Mouse (Mus musculus): ENCODE data around the gene Gm28043. TPM values are rescaled to one million over a fixed set of nuclear protein-coding genes. Genes with fewer than 3 reads are reported as not detected.

The Gm28043 gene
- polyA plus RNA-seq, 1 experiment = 3.0 TPM

DNA sequence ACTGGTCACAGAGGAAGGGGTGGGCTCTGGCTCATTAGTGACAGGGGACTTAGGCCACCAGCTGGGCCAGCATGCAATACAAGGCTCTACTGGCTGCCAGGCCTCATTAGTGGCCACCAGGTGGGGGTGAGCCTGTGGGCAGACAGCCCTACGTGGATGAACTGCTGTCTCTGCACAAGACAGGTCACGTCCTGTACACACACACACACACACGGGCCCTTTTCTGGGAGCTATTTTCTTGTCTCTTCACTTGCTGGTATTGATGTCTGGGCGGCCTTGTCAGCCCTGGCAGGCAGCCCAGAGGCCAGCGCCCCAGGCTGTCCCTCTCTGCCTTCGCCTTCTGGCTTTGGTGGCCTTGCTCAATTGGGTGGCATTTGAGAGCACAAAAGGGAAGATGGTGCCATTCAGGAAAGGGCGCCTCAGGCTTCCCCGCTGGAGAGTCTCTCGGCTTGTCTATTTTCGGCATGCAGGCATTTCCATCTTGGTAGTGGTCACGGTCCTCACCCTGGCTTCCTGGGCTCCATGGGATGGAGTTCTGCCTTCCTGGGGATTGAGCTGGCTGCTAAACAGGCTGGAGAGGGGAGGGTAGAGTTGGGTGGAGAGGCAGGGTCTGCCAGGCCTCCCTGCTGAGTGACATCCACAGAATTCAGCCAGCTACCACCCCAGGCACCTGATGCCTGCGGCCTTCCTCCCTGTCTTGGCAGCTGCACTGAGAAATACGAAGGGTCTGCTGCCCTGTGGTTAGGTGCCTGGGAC is 116.0 kb downstream of the Gm28043 start:
- no peak for TF ChIP-seq CTCF (IDR thresholded peaks at IDR 0.05; ENCODE audit: extremely low read depth, insufficient read depth, low read length)
- no peaks in the 10 kb centered on the region for H3K4me1 ChIP-seq (ENCODE audit: control insufficient read depth, insufficient read depth, low read length)
- no peak overlapping the region for H3K4me3 ChIP-seq (ENCODE audit: insufficient read depth, low read length)
- no peak overlapping the region for H3K27ac ChIP-seq (ENCODE audit: insufficient read depth, low read length)

GRCm38 (mm10) chr17:29731266-29731952 is 116.7 kb downstream of the Gm28043 start:
- no peak for TF ChIP-seq POLR2A (IDR thresholded peaks at IDR 0.05; ENCODE audit: extremely low read depth, insufficient read depth, low read length)
- no peak overlapping the region for H3K4me3 ChIP-seq (ENCODE audit: insufficient read depth, low read length)
- H3K27ac ChIP-seq (ENCODE audit: insufficient read depth, low read length) = no peak overlapping the region
- no peaks in the 10 kb centered on the region for H3K4me1 ChIP-seq (ENCODE audit: control insufficient read depth, insufficient read depth, low read length)

DNA sequence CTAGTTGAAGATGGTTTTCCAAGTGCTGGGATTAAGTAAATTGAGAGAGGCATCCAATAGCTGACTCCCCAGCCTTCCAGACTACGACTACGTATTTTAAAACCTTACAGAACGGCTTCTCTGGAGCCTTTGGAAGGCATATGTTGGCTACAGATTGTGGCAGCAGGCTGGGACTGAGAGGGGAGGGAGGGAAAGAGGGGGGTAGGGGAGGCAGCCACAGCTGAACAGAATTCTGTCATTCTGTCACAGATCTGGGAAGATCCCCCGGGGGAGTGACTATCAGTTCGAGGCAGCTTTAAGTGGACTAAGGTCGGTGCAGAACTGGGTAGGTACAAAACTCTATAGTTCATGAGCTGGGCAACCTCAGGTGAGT is 117.3 kb downstream of the Gm28043 start:
- H3K27ac ChIP-seq (ENCODE audit: insufficient read depth, low read length) = no peak overlapping the region
- TF ChIP-seq CTCF (IDR thresholded peaks at IDR 0.05; ENCODE audit: extremely low read depth, insufficient read depth, low read length) (no peak), POLR2A (IDR thresholded peaks at IDR 0.05; ENCODE audit: extremely low read depth, insufficient read depth, low read length) (no peak)
- no peak overlapping the region for H3K4me3 ChIP-seq (ENCODE audit: insufficient read depth, low read length)
- no peaks in the 10 kb centered on the region for H3K4me1 ChIP-seq (ENCODE audit: control insufficient read depth, insufficient read depth, low read length)

- H3K27ac ChIP-seq (ENCODE audit: insufficient read depth, low read length) = no peak overlapping the region
- no peaks in the 10 kb centered on the region for H3K4me1 ChIP-seq (ENCODE audit: control insufficient read depth, insufficient read depth, low read length)
- no peak overlapping the region for H3K4me3 ChIP-seq (ENCODE audit: insufficient read depth, low read length)
- TF ChIP-seq CTCF (IDR thresholded peaks at IDR 0.05; ENCODE audit: extremely low read depth, insufficient read depth, low read length) (no peak), POLR2A (IDR thresholded peaks at IDR 0.05; ENCODE audit: extremely low read depth, insufficient read depth, low read length) (no peak)
Measured at GRCm38 (mm10) chr17:29732522-29732921, 117.8 kb downstream of the Gm28043 start.

GRCm38 (mm10) chr17:29736448-29737014 is 121.9 kb downstream of the Gm28043 start:
- TF ChIP-seq POLR2A (IDR thresholded peaks at IDR 0.05; ENCODE audit: extremely low read depth, insufficient read depth, low read length) (no peak), CTCF (IDR thresholded peaks at IDR 0.05; ENCODE audit: extremely low read depth, insufficient read depth, low read length) (no peak)
- H3K4me3 ChIP-seq (ENCODE audit: insufficient read depth, low read length) = no peak overlapping the region
- H3K27ac ChIP-seq (ENCODE audit: insufficient read depth, low read length) = no peak overlapping the region
- peaks cover 2% of the 10 kb centered on the region; the same call in 1 of the 2 replicates for H3K4me1 ChIP-seq (ENCODE audit: control insufficient read depth, insufficient read depth, low read length)

DNA sequence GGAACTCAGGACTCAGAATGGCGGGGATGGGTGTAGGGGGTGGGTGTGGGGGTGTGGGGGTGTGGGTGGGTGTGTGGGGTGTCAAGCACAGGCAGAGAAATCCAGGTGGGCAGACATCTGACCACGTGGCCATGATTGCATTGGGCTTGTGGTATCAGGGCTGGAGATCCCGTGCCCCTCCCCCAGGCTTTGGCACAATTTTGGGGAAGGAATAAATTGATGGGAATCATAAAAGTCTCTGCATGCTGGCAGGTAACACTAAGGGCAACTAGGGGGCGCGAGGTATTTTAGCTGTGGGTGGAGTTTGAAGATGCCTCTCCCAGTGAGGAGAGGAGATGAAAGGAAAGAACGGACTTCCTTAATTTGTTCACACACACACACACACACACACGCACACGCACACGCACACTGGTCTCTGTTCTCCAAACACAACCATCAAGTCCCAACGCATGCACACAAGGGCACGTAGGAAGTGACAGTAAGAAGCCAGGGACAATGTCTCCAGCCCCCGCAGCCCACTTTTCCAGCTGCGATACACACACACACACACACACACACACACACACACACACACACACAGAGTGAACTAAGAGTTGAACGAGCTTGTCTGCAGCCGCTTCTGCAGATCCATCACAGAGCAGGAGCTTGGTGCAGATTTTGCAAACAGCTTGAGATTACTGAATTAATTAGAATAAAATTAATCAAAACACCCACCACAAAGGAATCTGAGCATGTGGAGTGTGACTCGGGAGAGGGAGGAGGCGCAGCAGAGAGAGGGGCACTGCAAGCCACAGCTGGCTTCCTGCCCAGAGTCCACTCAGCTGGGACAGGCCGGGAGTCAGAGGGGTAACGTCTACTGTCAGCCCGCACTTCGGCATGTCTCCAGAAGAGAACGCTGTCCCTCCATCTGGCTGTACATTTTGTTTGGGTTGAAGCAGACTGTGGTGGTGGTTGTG is 123.5 kb downstream of the Gm28043 start:
- Histone ChIP-seq H3K4me3 (ENCODE audit: insufficient read depth, low read length) (no peak overlapping the region), H3K4me1 (ENCODE audit: control insufficient read depth, insufficient read depth, low read length) (peaks cover 2% of the 10 kb centered on the region; the same call in 1 of the 2 replicates), H3K27ac (ENCODE audit: insufficient read depth, low read length) (no peak overlapping the region)
- TF ChIP-seq POLR2A (IDR thresholded peaks at IDR 0.05; ENCODE audit: extremely low read depth, insufficient read depth, low read length) (no peak), CTCF (IDR thresholded peaks at IDR 0.05; ENCODE audit: extremely low read depth, insufficient read depth, low read length) (no peak)

- TF ChIP-seq CTCF (IDR thresholded peaks at IDR 0.05; ENCODE audit: extremely low read depth, insufficient read depth, low read length) (no peak), POLR2A (IDR thresholded peaks at IDR 0.05; ENCODE audit: extremely low read depth, insufficient read depth, low read length) (no peak)
- Histone ChIP-seq H3K4me1 (ENCODE audit: control insufficient read depth, insufficient read depth, low read length) (no peaks in the 10 kb centered on the region), H3K4me3 (ENCODE audit: insufficient read depth, low read length) (no peak overlapping the region), H3K27ac (ENCODE audit: insufficient read depth, low read length) (no peak overlapping the region)
Measured at GRCm38 (mm10) chr17:29747466-29747865, 132.8 kb downstream of the Gm28043 start.

Other genes starting within 250 kb of the Gm28043 start
- gene Pim1, start 124.1 kb upstream of the Gm28043 start, polyA plus RNA-seq (2012; rRNA removed) = 3.5 and 3.8 TPM in 2 replicates
- not detected in 2 replicates for gene Gm17657, start 65.2 kb upstream of the Gm28043 start, polyA plus RNA-seq (2012; rRNA removed)
- gene Tbc1d22b, start 65.1 kb upstream of the Gm28043 start, polyA plus RNA-seq (2012; rRNA removed) = 36.5 and 39.5 TPM in 2 replicates
- gene Tmem217, start 62.5 kb upstream of the Gm28043 start, polyA plus RNA-seq (2012; rRNA removed) = 0.36 and 0.38 TPM in 2 replicates
- gene Rnf8, start 86 bp upstream of the Gm28043 start, polyA plus RNA-seq (2012; rRNA removed) = 60.3 and 63.3 TPM in 2 replicates
- 77.9 and 87.5 TPM in 2 replicates for gene Cmtr1, start 45.7 kb downstream of the Gm28043 start, polyA plus RNA-seq (2012; rRNA removed)
- gene Ccdc167, start 102.2 kb downstream of the Gm28043 start, polyA plus RNA-seq (2012; rRNA removed) = 12.4 and 14.7 TPM in 2 replicates

All from cortical plate, adult 2 months (tissue).